Comparison of ENCODE assay signal across 8 mouse cellular contexts in genomic region chr10:68355471-68356092, GRCm38 (mm10).
A peak's percentile ranks its signal among the peaks of the same experiment; 100 is the strongest.
DNase-seq lines count a peak whose midpoint lies in the region; ATAC-seq and TF ChIP-seq lines count a peak whose summit lies in the region.

No protein-coding gene starts in this region.

- 30% methylated on average over 6 of the region's 6 CpGs for WGBS in kidney, embryonic 14.5 days
- WGBS in forebrain, postnatal 0 days: 4% methylated on average over 6 of the region's 6 CpGs
- WGBS in midbrain, embryonic 12.5 days: 18% methylated on average over 6 of the region's 6 CpGs

- no peak for TF ChIP-seq CTCF in brain, embryonic 14.5 days (IDR thresholded peaks at IDR 0.05; ENCODE audit: borderline replicate concordance, extremely low read depth, insufficient read depth, insufficient read length)
- no peak for TF ChIP-seq CTCF in forebrain, postnatal 0 days (IDR thresholded peaks at IDR 0.05; ENCODE audit: low read depth)

- no peak for DNase-seq in kidney, adult 11 months
- DNase-seq in brain, embryonic 14.5 days (ENCODE audit: low read depth): peak; percentile 83
- DNase-seq in forebrain, postnatal 0 days: peak; percentile 55
- DNase-seq in adrenal gland, adult 18-20 months (ENCODE audit: low spot score in 2 of 2): no peak
- DNase-seq in cerebellum, postnatal 14 days: no peak

- no peak for TF ChIP-seq POLR2A in brain, embryonic 14.5 days (IDR thresholded peaks at IDR 0.05; ENCODE audit: borderline replicate concordance, extremely low read depth, insufficient read depth, insufficient read length, poor library complexity, severe bottlenecking)

- H3K36me3 ChIP-seq in kidney, embryonic 14.5 days (ENCODE audit: control insufficient read depth, insufficient read depth, low read length): no peaks in the 10 kb centered on the region
- H3K36me3 ChIP-seq in forebrain, postnatal 0 days (ENCODE audit: insufficient read depth): no peaks in the 10 kb centered on the region
- H3K36me3 ChIP-seq in midbrain, embryonic 12.5 days: no peaks in the 10 kb centered on the region

- no peaks in the 10 kb centered on the region; the same call in 1 of the 2 replicates for H3K9me3 ChIP-seq in kidney, embryonic 14.5 days (ENCODE audit: control insufficient read depth, low read length)
- H3K9me3 ChIP-seq in forebrain, postnatal 0 days (ENCODE audit: low read length): no peaks in the 10 kb centered on the region
- H3K9me3 ChIP-seq in midbrain, embryonic 12.5 days: no peaks in the 10 kb centered on the region

- H3K9ac ChIP-seq in kidney, embryonic 14.5 days (ENCODE audit: low read depth, low read length): no peak overlapping the region
- H3K9ac ChIP-seq in forebrain, postnatal 0 days: no peak overlapping the region; the same call in 1 of the 2 replicates
- no peak overlapping the region for H3K9ac ChIP-seq in midbrain, embryonic 12.5 days (replicated peaks)

- H3K27me3 ChIP-seq in kidney, embryonic 14.5 days (ENCODE audit: control insufficient read depth, insufficient read depth, low read length): no peaks in the 10 kb centered on the region
- H3K27me3 ChIP-seq in forebrain, postnatal 0 days (ENCODE audit: insufficient read depth, low read length): no peaks in the 10 kb centered on the region
- H3K27me3 ChIP-seq in midbrain, embryonic 12.5 days: no peaks in the 10 kb centered on the region

- H3K4me1 ChIP-seq in kidney, embryonic 14.5 days (ENCODE audit: control insufficient read depth, insufficient read depth, low read length): peaks cover 28% of the 10 kb centered on the region; the same call in 1 of the 2 replicates
- peaks cover 11% of the 10 kb centered on the region; the same call in 1 of the 2 replicates for H3K4me1 ChIP-seq in forebrain, postnatal 0 days (ENCODE audit: insufficient read depth)
- peaks cover 20% of the 10 kb centered on the region for H3K4me1 ChIP-seq in midbrain, embryonic 12.5 days

- H3K27ac ChIP-seq in kidney, embryonic 14.5 days (ENCODE audit: low read depth, low read length): peak overlapping the region; percentile 84; the same call in 1 of the 2 replicates
- H3K27ac ChIP-seq in forebrain, postnatal 0 days (ENCODE audit: low read depth, low read length): peak overlapping the region; percentile 42
- H3K27ac ChIP-seq in midbrain, embryonic 12.5 days (replicated peaks): peak overlapping the region; percentile 39; the same call in 1 of the 2 replicates

- H3K4me3 ChIP-seq in kidney, embryonic 14.5 days (ENCODE audit: low read length): no peak overlapping the region
- H3K4me3 ChIP-seq in forebrain, postnatal 0 days (ENCODE audit: low read depth, low read length): no peak overlapping the region
- no peak overlapping the region for H3K4me3 ChIP-seq in midbrain, embryonic 12.5 days

- no peak for ATAC-seq in kidney, embryonic 14.5 days (ENCODE audit: low FRiP score, low TSS enrichment)
- peak; percentile 85 for ATAC-seq in forebrain, postnatal 0 days
- peak; percentile 69; the same call in 1 of the 2 replicates for ATAC-seq in midbrain, embryonic 12.5 days (ENCODE audit: low FRiP score, low read depth)
- ATAC-seq in erythroblast, adult 5-6 weeks (replicated peaks; ENCODE audit: low FRiP score, poor library complexity, severe bottlenecking): no peak

- no peak overlapping the region for H3K4me2 ChIP-seq in kidney, embryonic 14.5 days (replicated peaks; ENCODE audit: low read depth, low read length)
- H3K4me2 ChIP-seq in forebrain, postnatal 0 days (ENCODE audit: low read depth): peak overlapping the region; percentile 32
- H3K4me2 ChIP-seq in midbrain, embryonic 12.5 days (replicated peaks): peak overlapping the region; percentile 34

Comparison
In these comparisons a context has a peak if more than half of its experiments do, and no peak if none do; other contexts are left out.
1. ATAC-seq: peak in forebrain, postnatal 0 days (single experiment) and midbrain, embryonic 12.5 days (single experiment); none in kidney, embryonic 14.5 days (single experiment) and erythroblast, adult 5-6 weeks (single experiment).
2. DNase-seq: peak in brain, embryonic 14.5 days (single experiment) and forebrain, postnatal 0 days (single experiment); none in kidney, adult 11 months (single experiment), adrenal gland, adult 18-20 months (0 of 2) and cerebellum, postnatal 14 days (0 of 2).
3. Peak in every context shown above with its lines, with median percentiles within 50 percentile points of each other: H3K27ac ChIP-seq.